Mouse (Mus musculus): Measurements from ENCODE around the gene Pdap1.

The Pdap1 gene

GRCm38 (mm10) chr5:145081866-145082613 is 58.0 kb downstream of the Pdap1 start:
- no peak for DNase-seq (ENCODE audit: low spot score in 2 of 2)
